Mouse (Mus musculus): Measurements from ENCODE around the gene Pde3b. TPM values are rescaled to one million over a fixed set of nuclear protein-coding genes. Genes with fewer than 3 reads are reported as not detected.

Gene Pde3b
- polyA plus RNA-seq, 1 experiment: 5.5 TPM

DNA sequence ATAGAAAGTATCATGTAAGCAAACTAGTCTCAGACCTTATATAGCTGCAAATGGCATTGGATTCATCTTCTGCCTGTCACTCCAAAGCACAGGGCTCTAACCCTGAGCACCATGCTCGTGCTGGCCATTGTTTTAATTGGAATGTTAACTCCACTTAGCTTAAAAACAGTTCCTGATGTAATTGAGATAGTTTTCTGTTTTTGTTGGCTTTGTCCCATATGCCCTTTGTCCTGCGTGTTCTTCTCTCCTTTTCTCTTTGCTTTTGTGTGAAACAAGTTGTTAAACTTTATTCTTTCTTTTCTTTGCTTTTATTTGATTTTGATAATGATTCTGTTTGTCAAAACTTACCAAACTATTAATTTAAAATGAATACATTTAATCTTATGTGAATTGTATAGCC, 167.4 kb downstream of the Pde3b start:
- no peak for DNase-seq
- TF ChIP-seq POLR2A (IDR thresholded peaks at IDR 0.05; ENCODE audit: borderline replicate concordance, extremely low read depth, low read depth, low read length) (no peak), CTCF (IDR thresholded peaks at IDR 0.05; ENCODE audit: insufficient read depth, low read length) (no peak)
- 43% methylated on average over 2 of the region's 2 CpGs for WGBS

More for the DNA sequence above, 167.4 kb downstream of the Pde3b start:
- Histone ChIP-seq H3K4me1 (ENCODE audit: control insufficient read depth, insufficient read depth, low read length) (no peaks in the 10 kb centered on the region), H3K4me3 (replicated peaks; ENCODE audit: extremely low read depth, low read depth, low read length) (no peak overlapping the region)

Other genes with a start within 250 kb of the Pde3b start
- 32.3 and 33.5 TPM in 2 replicates for gene Copb1, start 160.6 kb upstream of the Pde3b start, polyA plus RNA-seq (2012; rRNA removed)
- gene Psma1, start 139.2 kb upstream of the Pde3b start, polyA plus RNA-seq (2012; rRNA removed): 49.9 and 84.0 TPM in 2 replicates
- gene Cyp2r1, start 147.7 kb downstream of the Pde3b start, polyA plus RNA-seq (2012; rRNA removed): 0.67 and 0.70 TPM in 2 replicates
- gene Calca, start 221.1 kb downstream of the Pde3b start, polyA plus RNA-seq (2012; rRNA removed): 1.1 and 4.0 TPM in 2 replicates

Data from lung, adult 2 months (tissue).